Mouse (Mus musculus): ENCODE measurements around the gene Phf5a.

Gene Phf5a

GRCm38 (mm10) chr15:81882348-81882747 is 10.6 kb upstream of the Phf5a start:
- DNase-seq = peak; percentile 46 to 67

GRCm38 (mm10) chr15:81879531-81880401 is 8.1 kb upstream of the Phf5a start:
- no peak for DNase-seq

DNA sequence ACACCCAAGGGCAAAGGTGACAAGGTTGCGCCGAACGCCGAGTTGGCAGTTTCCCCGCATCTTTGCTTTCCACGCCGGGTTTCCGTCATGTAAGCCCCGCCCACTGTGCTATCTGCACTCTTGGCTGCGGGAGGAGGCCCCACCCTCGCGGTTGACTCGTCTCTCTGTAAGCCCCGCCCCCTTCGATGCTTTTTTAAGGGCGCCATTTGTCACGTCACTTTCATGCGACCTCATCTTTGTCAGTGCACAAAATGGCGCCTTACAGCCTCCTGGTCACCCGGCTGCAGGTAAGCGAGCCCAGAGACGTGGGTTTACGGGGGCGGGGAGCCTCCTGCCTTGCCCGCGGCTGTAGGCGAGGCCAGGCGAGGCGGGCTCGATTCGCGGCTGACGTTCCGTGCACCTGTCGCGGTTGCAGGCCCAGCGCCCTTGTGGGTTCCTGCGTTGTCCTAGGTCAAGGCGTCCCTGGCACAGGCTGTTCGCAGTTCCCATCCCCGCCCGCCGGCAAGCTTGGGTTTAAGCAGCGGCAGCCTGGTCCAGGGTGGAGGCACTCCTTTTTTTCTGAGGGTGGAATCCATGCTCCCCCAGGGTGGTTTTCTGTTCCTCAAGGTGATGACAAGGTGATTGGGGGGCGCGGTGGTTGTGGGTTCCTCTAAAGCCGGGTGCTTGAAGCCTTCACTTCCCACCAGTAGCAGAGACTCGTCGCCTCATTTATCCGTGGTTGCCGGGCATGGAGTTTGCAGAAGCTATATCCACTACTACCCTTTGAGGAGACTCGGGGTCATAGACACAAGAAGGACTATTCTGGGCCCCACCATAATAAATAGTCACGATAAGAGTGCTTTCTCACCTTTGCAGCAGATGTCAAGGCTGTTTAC is 788 bp upstream of the Phf5a start, which contains the start of gene Aco2:
TSS of gene Aco2 (plus strand) at position 48 of the 875 bp plus-strand sequence.
- peak; percentile 99 to 100 for DNase-seq

- no peak for DNase-seq
Observed at GRCm38 (mm10) chr15:81869985-81870384, 1.7 kb downstream of the Phf5a start.

DNA sequence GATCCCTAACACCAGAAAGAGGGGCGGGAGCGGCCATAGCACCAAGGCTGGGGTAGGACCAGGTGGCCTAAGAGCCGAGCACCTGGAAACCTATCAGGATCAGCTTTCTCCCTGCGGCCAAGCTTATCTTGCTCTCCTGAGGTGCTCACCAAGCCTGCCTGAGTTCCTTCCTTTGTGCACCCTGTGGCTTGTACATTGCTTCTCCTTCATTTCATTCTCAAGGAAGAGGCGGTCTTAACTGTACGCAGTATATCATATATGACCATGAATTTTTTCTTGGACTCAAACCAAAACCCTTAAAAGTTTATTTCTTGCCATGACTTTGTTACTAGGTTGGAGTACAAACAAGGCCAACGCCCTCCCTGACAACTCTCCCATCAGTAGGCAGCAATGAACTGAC is 7.5 kb downstream of the Phf5a start:
- no peak for DNase-seq

DNA sequence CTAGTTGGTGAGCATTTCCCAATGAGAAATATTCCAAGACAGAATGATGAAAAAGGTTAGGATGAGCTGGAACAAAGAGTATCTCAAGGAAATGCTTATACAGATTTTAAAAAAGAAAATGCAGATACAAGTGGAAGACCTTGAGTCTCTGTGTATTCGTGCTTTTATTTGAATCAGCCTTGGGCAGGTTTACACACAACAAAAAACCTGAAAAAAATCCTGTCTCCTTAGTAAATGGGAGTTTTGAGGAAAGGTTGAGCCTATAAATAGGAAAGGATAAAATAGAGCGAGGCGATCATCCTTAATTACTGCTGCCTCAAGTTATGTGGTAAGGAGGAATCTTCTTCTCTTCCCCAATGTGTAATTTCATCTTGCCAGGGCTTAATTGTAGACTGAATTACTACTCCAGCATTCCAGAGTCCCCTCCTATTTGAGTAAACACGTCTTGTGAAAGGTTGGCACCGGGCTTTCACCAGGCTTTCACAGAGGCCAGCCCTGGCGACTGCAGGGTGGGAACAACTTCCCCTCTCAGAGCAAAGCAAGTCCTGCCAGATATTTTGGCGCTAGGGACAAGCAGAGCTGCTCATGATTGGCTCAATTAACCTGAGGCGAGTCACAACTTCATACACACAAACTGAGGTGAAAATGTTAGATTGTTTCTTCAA is 11.1 kb downstream of the Phf5a start:
- DNase-seq = peak in 1 of 2 experiments; percentile 31

DNA sequence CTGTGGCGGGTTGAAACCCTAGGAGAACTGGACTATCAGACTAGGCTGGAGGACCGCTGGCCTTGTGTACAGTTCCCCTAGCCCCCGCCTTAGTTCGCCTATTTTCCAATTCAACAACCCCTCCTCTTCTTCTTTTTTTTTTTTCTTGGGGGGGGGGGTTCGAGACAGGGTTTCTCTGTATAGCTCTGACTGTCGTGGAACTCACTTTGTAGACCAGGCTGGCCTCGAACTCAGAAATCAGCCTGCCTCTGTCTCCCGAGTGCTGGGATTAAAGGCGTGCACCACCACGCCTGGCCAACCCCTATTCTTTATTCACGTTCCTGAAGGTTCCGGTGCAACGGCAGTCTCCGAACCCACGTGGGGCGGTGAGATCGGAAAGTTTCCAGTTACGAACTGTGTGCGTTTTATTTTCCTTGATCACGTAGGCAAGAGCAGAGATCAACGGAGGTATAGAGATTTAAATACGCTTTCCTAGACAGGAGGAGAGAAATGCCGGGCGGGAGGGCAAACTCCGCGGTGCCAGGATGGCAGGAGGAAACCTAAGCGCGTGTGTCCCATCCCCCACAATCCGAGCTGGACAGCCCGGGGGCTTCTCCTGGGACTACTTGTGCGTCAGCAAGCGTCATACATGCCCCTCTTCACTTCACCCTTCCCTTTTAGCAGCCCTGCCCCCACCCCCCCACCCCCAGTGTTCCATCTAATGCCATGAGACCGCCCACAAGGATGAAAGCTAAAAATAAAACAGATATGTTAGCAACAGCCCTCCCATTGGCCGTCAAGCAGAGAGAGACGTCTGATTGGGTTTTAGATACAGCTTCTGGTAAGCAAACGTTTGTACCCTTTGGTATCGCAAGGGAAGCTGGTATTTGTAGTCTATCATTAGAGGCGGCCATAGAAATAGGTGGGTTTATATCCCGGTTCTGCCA is 12.1 kb downstream of the Phf5a start:
- DNase-seq = peak; percentile 90 to 96

- DNase-seq = peak; percentile 67 to 77
Observed at GRCm38 (mm10) chr15:81858517-81859329, 13.0 kb downstream of the Phf5a start, which contains the start of gene Tob2. Gene Tob2, minus strand, starts transcription at chr15:81858796.

GRCm38 (mm10) chr15:81858138-81858516 is 13.6 kb downstream of the Phf5a start:
- DNase-seq = peak; percentile 92 to 94

- DNase-seq = no peak
Observed at GRCm38 (mm10) chr15:81857724-81858116, 14.0 kb downstream of the Phf5a start.

- DNase-seq = no peak
Observed at GRCm38 (mm10) chr15:81856938-81857723, 14.6 kb downstream of the Phf5a start.

- DNase-seq = peak; percentile 91
Observed at GRCm38 (mm10) chr15:81856030-81856790, 15.5 kb downstream of the Phf5a start.

DNA sequence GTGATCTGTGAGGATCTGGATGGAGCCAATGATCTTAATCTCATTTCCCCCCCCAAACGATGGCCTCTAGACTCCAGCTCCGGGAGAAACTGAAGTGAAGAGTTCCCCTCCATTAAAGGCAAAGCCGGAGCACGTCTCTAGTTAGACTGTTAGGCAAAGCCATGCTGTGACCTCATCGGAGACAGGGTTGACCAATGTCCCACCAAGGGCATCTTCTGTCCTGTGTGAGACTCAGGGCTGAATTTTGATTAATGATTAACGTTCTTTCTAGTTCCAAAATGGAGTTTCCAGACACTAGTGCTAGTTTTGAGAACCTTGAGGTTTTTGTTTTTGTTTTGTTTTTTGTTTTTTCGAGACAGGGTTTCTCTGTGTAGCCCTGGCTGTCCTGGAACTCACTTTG is 18.6 kb downstream of the Phf5a start:
- DNase-seq = no peak

GRCm38 (mm10) chr15:81852411-81853000 is 19.2 kb downstream of the Phf5a start:
- no peak for DNase-seq

GRCm38 (mm10) chr15:81851375-81851774 is 20.3 kb downstream of the Phf5a start:
- no peak for DNase-seq

GRCm38 (mm10) chr15:81850718-81851117 is 21.0 kb downstream of the Phf5a start:
- no peak for DNase-seq

DNA sequence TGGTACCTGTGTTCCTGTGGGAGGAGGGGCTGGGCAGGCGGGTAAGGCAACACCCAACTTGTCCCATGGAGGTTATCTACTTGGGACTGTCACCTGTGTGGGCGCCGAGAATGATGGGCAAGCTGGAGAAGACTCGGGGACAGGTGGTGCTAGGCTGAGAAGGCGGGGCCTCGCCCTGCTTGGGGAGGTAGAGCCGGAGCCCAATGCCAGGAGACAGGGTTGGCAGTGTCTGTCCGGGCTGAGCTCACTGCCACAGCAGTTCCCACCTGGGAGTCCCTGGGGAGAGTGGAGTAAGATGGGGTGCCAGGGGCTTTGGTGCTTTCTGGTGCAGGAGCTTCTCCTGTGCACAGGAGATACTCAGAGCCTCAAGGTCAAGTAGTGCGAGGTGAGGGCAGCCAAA is 22.6 kb downstream of the Phf5a start:
- DNase-seq = no peak

- peak in 1 of 2 experiments; percentile 74 for DNase-seq
Observed at GRCm38 (mm10) chr15:81848301-81848700, 23.4 kb downstream of the Phf5a start.

DNA sequence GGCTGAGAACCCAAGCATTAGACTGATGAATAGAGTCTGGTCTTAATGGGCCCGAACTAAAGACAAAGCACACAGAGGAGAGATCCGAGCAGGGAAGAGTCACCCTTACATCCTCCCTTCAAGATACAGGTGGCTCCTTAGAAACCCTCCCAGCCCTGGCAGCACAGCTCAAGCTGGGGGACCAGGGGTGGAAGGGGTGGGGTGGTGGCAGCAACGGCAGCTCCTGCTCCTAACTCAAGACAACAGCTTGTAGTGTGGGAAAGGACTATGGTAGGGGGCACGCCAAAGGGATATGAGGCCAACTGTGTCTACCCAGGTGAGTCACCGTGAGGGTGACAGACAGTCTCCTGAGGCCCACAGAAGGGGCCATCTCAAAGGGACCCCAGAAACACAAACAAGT is 23.9 kb downstream of the Phf5a start:
- DNase-seq = no peak

Measured in kidney, adult 8-10 months (tissue).